Mouse (Mus musculus): ENCODE data around the gene Bag5. TPM values are rescaled to one million over a fixed set of nuclear protein-coding genes. Genes with fewer than 3 reads are reported as not detected.

The Bag5 gene
- polyA plus RNA-seq, 1 experiment: 20.6 TPM

GRCm38 (mm10) chr12:111750739-111751138, 37.7 kb upstream of the Bag5 start:
- no peaks in the 10 kb centered on the region for H3K79me2 ChIP-seq (ENCODE audit: control insufficient read depth, insufficient read depth)

GRCm38 (mm10) chr12:111747421-111747820, 34.4 kb upstream of the Bag5 start:
- TF ChIP-seq MYOD1 (IDR thresholded peaks at IDR 0.05; ENCODE audit: control insufficient read depth, insufficient read length, low read depth) (no peak), CEBPB (IDR thresholded peaks at IDR 0.05; ENCODE audit: low read depth) (no peak), MAX (IDR thresholded peaks at IDR 0.05) (no peak), USF1 (IDR thresholded peaks at IDR 0.05; ENCODE audit: low read depth) (no peak), CTCF (IDR thresholded peaks at IDR 0.05; ENCODE audit: control insufficient read depth, insufficient read depth, insufficient read length) (no peak), MYOG (IDR thresholded peaks at IDR 0.05; ENCODE audit: control insufficient read depth, extremely low read depth, insufficient read length) (no peak), FOSL1 (IDR thresholded peaks at IDR 0.05; ENCODE audit: insufficient read depth, low read length, poor library complexity, severe bottlenecking) (no peak)
- Histone ChIP-seq H3K27me3 (ENCODE audit: control insufficient read depth, insufficient read depth, insufficient read length) (no peaks in the 10 kb centered on the region), H3K79me3 (ENCODE audit: low read depth) (no peaks in the 10 kb centered on the region), H3ac (ENCODE audit: control insufficient read depth, insufficient read length, low read depth) (no peak overlapping the region), H3K4me3 (ENCODE audit: insufficient read depth, poor library complexity, severe bottlenecking) (no peak overlapping the region), H3K36me3 (ENCODE audit: control insufficient read depth, insufficient read depth) (no peaks in the 10 kb centered on the region), H3K79me2 (ENCODE audit: control insufficient read depth, insufficient read depth) (no peaks in the 10 kb centered on the region)

More at GRCm38 (mm10) chr12:111750739-111751138, 37.7 kb upstream of the Bag5 start:
- Histone ChIP-seq H3K4me3 (ENCODE audit: insufficient read depth, poor library complexity, severe bottlenecking) (no peak overlapping the region), H3K36me3 (ENCODE audit: control insufficient read depth, insufficient read depth) (no peaks in the 10 kb centered on the region), H3K79me3 (ENCODE audit: low read depth) (no peaks in the 10 kb centered on the region), H3ac (ENCODE audit: control insufficient read depth, insufficient read length, low read depth) (no peak overlapping the region), H3K27me3 (ENCODE audit: control insufficient read depth, insufficient read depth, insufficient read length) (no peaks in the 10 kb centered on the region)
- TF ChIP-seq USF1 (IDR thresholded peaks at IDR 0.05; ENCODE audit: low read depth) (no peak), CEBPB (IDR thresholded peaks at IDR 0.05; ENCODE audit: low read depth) (no peak), CTCF (IDR thresholded peaks at IDR 0.05; ENCODE audit: control insufficient read depth, insufficient read depth, insufficient read length) (no peak), MYOD1 (IDR thresholded peaks at IDR 0.05; ENCODE audit: control insufficient read depth, insufficient read length, low read depth) (no peak), FOSL1 (IDR thresholded peaks at IDR 0.05; ENCODE audit: insufficient read depth, low read length, poor library complexity, severe bottlenecking) (no peak)

- Histone ChIP-seq H3K27me3 (ENCODE audit: control insufficient read depth, insufficient read depth, insufficient read length) (no peaks in the 10 kb centered on the region), H3K36me3 (ENCODE audit: control insufficient read depth, insufficient read depth) (no peaks in the 10 kb centered on the region), H3K4me3 (ENCODE audit: insufficient read depth, poor library complexity, severe bottlenecking) (no peak overlapping the region), H3K79me2 (ENCODE audit: control insufficient read depth, insufficient read depth) (no peaks in the 10 kb centered on the region), H3K79me3 (ENCODE audit: low read depth) (no peaks in the 10 kb centered on the region), H3ac (ENCODE audit: control insufficient read depth, insufficient read length, low read depth) (no peak overlapping the region)
- TF ChIP-seq MYOG (IDR thresholded peaks at IDR 0.05; ENCODE audit: control insufficient read depth, extremely low read depth, insufficient read length) (no peak), MAX (IDR thresholded peaks at IDR 0.05) (no peak), CTCF (IDR thresholded peaks at IDR 0.05; ENCODE audit: control insufficient read depth, insufficient read depth, insufficient read length) (no peak), FOSL1 (IDR thresholded peaks at IDR 0.05; ENCODE audit: insufficient read depth, low read length, poor library complexity, severe bottlenecking) (no peak), USF1 (IDR thresholded peaks at IDR 0.05; ENCODE audit: low read depth) (no peak), CEBPB (IDR thresholded peaks at IDR 0.05; ENCODE audit: low read depth) (no peak), MYOD1 (IDR thresholded peaks at IDR 0.05; ENCODE audit: control insufficient read depth, insufficient read length, low read depth) (no peak)
Measured at GRCm38 (mm10) chr12:111746091-111746490, 33.0 kb upstream of the Bag5 start.

- H3K79me2 ChIP-seq (ENCODE audit: control insufficient read depth, insufficient read depth): no peaks in the 10 kb centered on the region
- H3K4me3 ChIP-seq (ENCODE audit: insufficient read depth, poor library complexity, severe bottlenecking): no peak overlapping the region
- no peaks in the 10 kb centered on the region for H3K36me3 ChIP-seq (ENCODE audit: control insufficient read depth, insufficient read depth)
- H3K27me3 ChIP-seq (ENCODE audit: control insufficient read depth, insufficient read depth, insufficient read length): no peaks in the 10 kb centered on the region
- TF ChIP-seq FOSL1 (IDR thresholded peaks at IDR 0.05; ENCODE audit: insufficient read depth, low read length, poor library complexity, severe bottlenecking): no peak
- no peak for TF ChIP-seq MAX (IDR thresholded peaks at IDR 0.05)
- TF ChIP-seq MYOD1 (IDR thresholded peaks at IDR 0.05; ENCODE audit: control insufficient read depth, insufficient read length, low read depth): no peak
- no peak for TF ChIP-seq USF1 (IDR thresholded peaks at IDR 0.05; ENCODE audit: low read depth)
- TF ChIP-seq MYOG (IDR thresholded peaks at IDR 0.05; ENCODE audit: control insufficient read depth, extremely low read depth, insufficient read length): no peak
- TF ChIP-seq CEBPB (IDR thresholded peaks at IDR 0.05; ENCODE audit: low read depth): no peak
- no peak for TF ChIP-seq CTCF (IDR thresholded peaks at IDR 0.05; ENCODE audit: control insufficient read depth, insufficient read depth, insufficient read length)
- H3ac ChIP-seq (ENCODE audit: control insufficient read depth, insufficient read length, low read depth): no peak overlapping the region
- no peaks in the 10 kb centered on the region for H3K79me3 ChIP-seq (ENCODE audit: low read depth)
Measured at GRCm38 (mm10) chr12:111745274-111745673, 32.2 kb upstream of the Bag5 start.

GRCm38 (mm10) chr12:111743981-111744423, 30.9 kb upstream of the Bag5 start:
- Histone ChIP-seq H3K4me3 (ENCODE audit: insufficient read depth, poor library complexity, severe bottlenecking) (no peak overlapping the region), H3K27me3 (ENCODE audit: control insufficient read depth, insufficient read depth, insufficient read length) (no peaks in the 10 kb centered on the region), H3K36me3 (ENCODE audit: control insufficient read depth, insufficient read depth) (no peaks in the 10 kb centered on the region), H3K79me3 (ENCODE audit: low read depth) (no peaks in the 10 kb centered on the region), H3K79me2 (ENCODE audit: control insufficient read depth, insufficient read depth) (no peaks in the 10 kb centered on the region), H3ac (ENCODE audit: control insufficient read depth, insufficient read length, low read depth) (no peak overlapping the region)
- TF ChIP-seq USF1 (IDR thresholded peaks at IDR 0.05; ENCODE audit: low read depth) (no peak), CEBPB (IDR thresholded peaks at IDR 0.05; ENCODE audit: low read depth) (no peak), MYOD1 (IDR thresholded peaks at IDR 0.05; ENCODE audit: control insufficient read depth, insufficient read length, low read depth) (no peak), MYOG (IDR thresholded peaks at IDR 0.05; ENCODE audit: control insufficient read depth, extremely low read depth, insufficient read length) (no peak), MAX (IDR thresholded peaks at IDR 0.05) (no peak)

GRCm38 (mm10) chr12:111743419-111743818, 30.4 kb upstream of the Bag5 start:
- H3K36me3 ChIP-seq (ENCODE audit: control insufficient read depth, insufficient read depth): no peaks in the 10 kb centered on the region
- H3K27me3 ChIP-seq (ENCODE audit: control insufficient read depth, insufficient read depth, insufficient read length): no peaks in the 10 kb centered on the region
- TF ChIP-seq MAX (IDR thresholded peaks at IDR 0.05): no peak
- TF ChIP-seq CEBPB (IDR thresholded peaks at IDR 0.05; ENCODE audit: low read depth): no peak
- TF ChIP-seq FOSL1 (IDR thresholded peaks at IDR 0.05; ENCODE audit: insufficient read depth, low read length, poor library complexity, severe bottlenecking): no peak
- TF ChIP-seq USF1 (IDR thresholded peaks at IDR 0.05; ENCODE audit: low read depth): peak; percentile 74
- no peaks in the 10 kb centered on the region for H3K79me3 ChIP-seq (ENCODE audit: low read depth)
- H3K4me3 ChIP-seq (ENCODE audit: insufficient read depth, poor library complexity, severe bottlenecking): no peak overlapping the region
- no peak overlapping the region for H3ac ChIP-seq (ENCODE audit: control insufficient read depth, insufficient read length, low read depth)
- H3K79me2 ChIP-seq (ENCODE audit: control insufficient read depth, insufficient read depth): no peaks in the 10 kb centered on the region

All from C2C12 (cell line).